Mouse (Mus musculus) CH12.LX (cell line): ENCODE data around the gene Tm7sf3. TPM values are rescaled to one million over a fixed set of nuclear protein-coding genes. Genes with fewer than 3 reads are reported as not detected.

Experiments
- DNase-seq: peaks from one replicate; pipeline ENCODE4 v3.0.0-alpha.2; 2013; ENCODE audit errors: extremely low read depth
- H3K27ac ChIP-seq: 2 replicates; pipeline ENCODE4 v1.5.1; 2012; ENCODE audit warnings: low read depth, mild to moderate bottlenecking, control low read depth, moderate library complexity; ENCODE audit not compliant: insufficient read depth
- H3K27me3 ChIP-seq: replicated peaks from 2 replicates; pipeline ENCODE3; 2012; ENCODE audit warnings: inconsistent platforms
- H3K36me3 ChIP-seq, 2 experiments: replicated peaks in 1 of 2; 2 replicates each; pipeline versions ENCODE3 to v1.6.1; 2012; ENCODE audit warnings: inconsistent platforms in 1 of 2, low read length in 1 of 2, mild to moderate bottlenecking in 1 of 2, mixed read lengths in 1 of 2, moderate library complexity in 1 of 2; ENCODE audit not compliant: control insufficient read depth in 1 of 2, insufficient read depth in 1 of 2
- H3K4me1 ChIP-seq, 2 experiments: 2 replicates each; pipeline ENCODE4 v1.6.1; 2012; ENCODE audit warnings: inconsistent platforms in 1 of 2, moderate library complexity in 1 of 2; ENCODE audit not compliant: insufficient read depth in 2 of 2, control insufficient read depth in 1 of 2
- H3K4me2 ChIP-seq: 2 replicates; pipeline ENCODE4 v1.6.1; 2012; ENCODE audit warnings: low read depth, mild to moderate bottlenecking, control low read depth; ENCODE audit not compliant: poor library complexity, insufficient read depth, severe bottlenecking
- H3K4me3 ChIP-seq, 3 experiments: fragments of 150-350 bp in 1 of 3; sonication (generic) in 1 of 3; replicated peaks in 1 of 3; 2 replicates each; pipeline versions ENCODE3 to v1.5.1; 2011 to 2012; ENCODE audit warnings: low read depth in 2 of 3, low read length in 2 of 3, mild to moderate bottlenecking in 2 of 3, moderate library complexity in 2 of 3, control low read depth in 1 of 3, improper control_type of control experiment in 1 of 3, inconsistent platforms in 1 of 3, mixed read lengths in 1 of 3; ENCODE audit not compliant: poor library complexity in 1 of 3
- H3K79me2 ChIP-seq: replicated peaks from 2 replicates; pipeline ENCODE4 v1.6.1; 2012; ENCODE audit warnings: mild to moderate bottlenecking, moderate library complexity; ENCODE audit not compliant: control insufficient read depth, poor library complexity, insufficient read depth, severe bottlenecking; ENCODE audit errors: extremely low read depth
- H3K9ac ChIP-seq: 2 replicates; pipeline ENCODE4 v1.6.1; 2012; ENCODE audit warnings: low read depth, mild to moderate bottlenecking, control low read depth, moderate library complexity; ENCODE audit not compliant: insufficient read depth
- H3K9me3 ChIP-seq: replicated peaks from 2 replicates; pipeline ENCODE3; 2012; ENCODE audit warnings: low read length, inconsistent platforms, mixed read lengths
- BHLHE40 ChIP-seq: IDR thresholded peaks from 2 replicates; pipeline ENCODE4 v1.6.1; 2011; ENCODE audit warnings: mild to moderate bottlenecking, low read depth, low read length, improper control_type of control experiment
- CHD1 ChIP-seq: IDR thresholded peaks from 2 replicates; pipeline ENCODE4 v1.6.1; 2012; ENCODE audit warnings: low read depth, low read length, improper control_type of control experiment, inconsistent platforms
- CHD2 ChIP-seq: IDR thresholded peaks from 2 replicates; pipeline ENCODE4 v1.6.1; 2011; ENCODE audit warnings: low read length, improper control_type of control experiment
- CTCF ChIP-seq, 2 experiments: IDR thresholded peaks in 1 of 2; conservative IDR thresholded peaks in 1 of 2; 2 replicates each; pipeline ENCODE4 v1.5.1; 2011 to 2012; ENCODE audit warnings: low read depth in 2 of 2, low read length in 2 of 2, improper control_type of control experiment in 1 of 2, inconsistent platforms in 1 of 2, mild to moderate bottlenecking in 1 of 2, moderate library complexity in 1 of 2
- E2F4 ChIP-seq: IDR thresholded peaks from 2 replicates; pipeline ENCODE4 v1.6.1; 2011; ENCODE audit warnings: low read depth, low read length, improper control_type of control experiment; ENCODE audit not compliant: insufficient replicate concordance
- ELF1 ChIP-seq: IDR thresholded peaks from 2 replicates; pipeline ENCODE4 v1.6.1; 2014; ENCODE audit warnings: low read depth, mild to moderate bottlenecking, inconsistent platforms, low read length, improper control_type of control experiment
- EP300 ChIP-seq: IDR thresholded peaks from 2 replicates; pipeline ENCODE4 v1.6.1; 2011; ENCODE audit warnings: low read length, improper control_type of control experiment
- ETS1 ChIP-seq: conservative IDR thresholded peaks from 2 replicates; pipeline ENCODE4 v1.6.1; 2012; ENCODE audit warnings: low read depth, mild to moderate bottlenecking, inconsistent platforms, low read length, improper control_type of control experiment, moderate library complexity
- HCFC1 ChIP-seq: IDR thresholded peaks from 2 replicates; pipeline ENCODE4 v1.6.1; 2012; ENCODE audit warnings: low read depth, mild to moderate bottlenecking, inconsistent platforms, low read length, improper control_type of control experiment
- IRF4 ChIP-seq: IDR thresholded peaks from 2 replicates; pipeline ENCODE4 v1.6.1; 2014; ENCODE audit warnings: low read depth, mild to moderate bottlenecking, inconsistent platforms, low read length, improper control_type of control experiment
- JUN ChIP-seq: IDR thresholded peaks from 2 replicates; pipeline ENCODE4 v1.6.1; 2011; ENCODE audit warnings: low read depth, mild to moderate bottlenecking, low read length, improper control_type of control experiment, moderate library complexity; ENCODE audit not compliant: insufficient read depth
- MAFK ChIP-seq: IDR thresholded peaks from 2 replicates; pipeline ENCODE4 v1.6.1; 2011; ENCODE audit warnings: low read length, improper control_type of control experiment; ENCODE audit not compliant: insufficient replicate concordance
- MAX ChIP-seq: IDR thresholded peaks from 2 replicates; pipeline ENCODE4 v1.6.1; 2011; ENCODE audit warnings: low read length, improper control_type of control experiment
- MEF2A ChIP-seq: IDR thresholded peaks from 2 replicates; pipeline ENCODE4 v1.6.1; 2014; ENCODE audit warnings: low read depth, mild to moderate bottlenecking, inconsistent platforms, low read length, improper control_type of control experiment, borderline replicate concordance
- MXI1 ChIP-seq: IDR thresholded peaks from 2 replicates; pipeline ENCODE4 v1.6.1; 2011; ENCODE audit warnings: mild to moderate bottlenecking, low read depth, low read length, improper control_type of control experiment
- MYC ChIP-seq: IDR thresholded peaks from 2 replicates; pipeline ENCODE4 v1.6.1; 2011; ENCODE audit warnings: low read depth, mild to moderate bottlenecking, improper control_type of control experiment, low read length
- NELFE ChIP-seq: IDR thresholded peaks from 2 replicates; pipeline ENCODE4 v1.6.1; 2011; ENCODE audit warnings: low read depth, low read length, improper control_type of control experiment
- NRF1 ChIP-seq: IDR thresholded peaks from 2 replicates; pipeline ENCODE4 v1.6.1; 2014; ENCODE audit warnings: low read depth, mild to moderate bottlenecking, inconsistent platforms, low read length, improper control_type of control experiment, moderate library complexity
- PAX5 ChIP-seq: IDR thresholded peaks from 2 replicates; pipeline ENCODE4 v1.6.1; 2012; ENCODE audit warnings: low read length, inconsistent platforms, mixed read lengths
- POLR2A ChIP-seq: IDR thresholded peaks from 2 replicates; pipeline ENCODE4 v1.6.1; 2011; ENCODE audit warnings: low read depth, mild to moderate bottlenecking, improper control_type of control experiment, low read length
- POLR2AphosphoS2 ChIP-seq: IDR thresholded peaks from 2 replicates; pipeline ENCODE4 v1.6.1; 2011; ENCODE audit warnings: low read depth, low read length, improper control_type of control experiment
- RAD21 ChIP-seq: IDR thresholded peaks from 2 replicates; pipeline ENCODE4 v1.6.1; 2011; ENCODE audit warnings: low read depth, mild to moderate bottlenecking, low read length, improper control_type of control experiment, moderate library complexity
- RCOR1 ChIP-seq: conservative IDR thresholded peaks from 2 replicates; pipeline ENCODE4 v1.6.1; 2012; ENCODE audit warnings: low read depth, mild to moderate bottlenecking, inconsistent platforms, low read length, improper control_type of control experiment
- SIN3A ChIP-seq: IDR thresholded peaks from 2 replicates; pipeline ENCODE4 v1.6.1; 2012; ENCODE audit warnings: low read length, improper control_type of control experiment, inconsistent platforms
- TCF12 ChIP-seq: IDR thresholded peaks from 2 replicates; pipeline ENCODE4 v1.6.1; 2014; ENCODE audit warnings: low read depth, mild to moderate bottlenecking, inconsistent platforms, low read length, improper control_type of control experiment
- UBTF ChIP-seq: IDR thresholded peaks from 2 replicates; pipeline ENCODE4 v1.6.1; 2012; ENCODE audit warnings: low read depth, mild to moderate bottlenecking, inconsistent platforms, low read length, improper control_type of control experiment, moderate library complexity
- USF1 ChIP-seq: IDR thresholded peaks from 2 replicates; pipeline ENCODE4 v1.6.1; 2014; ENCODE audit warnings: low read depth, mild to moderate bottlenecking, inconsistent platforms, low read length, improper control_type of control experiment
- USF2 ChIP-seq: conservative IDR thresholded peaks from 2 replicates; pipeline ENCODE4 v1.6.1; 2011; ENCODE audit warnings: low read depth, low read length, improper control_type of control experiment
- ZC3H11A ChIP-seq: IDR thresholded peaks from 2 replicates; pipeline ENCODE4 v1.6.1; 2012; ENCODE audit warnings: low read depth, mild to moderate bottlenecking, inconsistent platforms, low read length, improper control_type of control experiment
- ZKSCAN1 ChIP-seq: IDR thresholded peaks from 2 replicates; pipeline ENCODE4 v1.6.1; 2012; ENCODE audit warnings: low read depth, inconsistent platforms, low read length, improper control_type of control experiment, borderline replicate concordance
- ZMIZ1 ChIP-seq: IDR thresholded peaks from 2 replicates; pipeline ENCODE4 v1.6.1; 2012; ENCODE audit warnings: low read depth, mild to moderate bottlenecking, inconsistent platforms, low read length, improper control_type of control experiment
- dilution Hi-C: fragments of 300-500 bp; cut with MboI; formaldehyde crosslinking; loops from 2 replicates; pipeline ENCODE4 v1.14.3; 2020; ENCODE audit warnings: low sequenced_read_pairs; ENCODE audit not compliant: extremely low pct_unique_long_range_greater_than_20kb, extremely low pct_ligation_motif_present
- in situ Hi-C: fragments of 300-500 bp; cut with MboI; formaldehyde crosslinking; loops from 3 replicates; pipeline ENCODE4 v1.14.3; 2019; ENCODE audit warnings: low sequenced_read_pairs, low pct_ligation_motif_present, low pct_unique_long_range_greater_than_20kb, mixed read lengths
- polyA plus RNA-seq: library from polyadenylated mRNA; unstranded; fragments of >175 nt; gene quantifications from 2 replicates; pipeline ENCODE4 v1.2.1, GENCODE M21; 2012; ENCODE audit warnings: low read depth; ENCODE audit not compliant: insufficient read length
- total RNA-seq, 2 experiments: library from RNA; depleted of rRNA; stranded (reverse); fragments of 300-350 nt in 1 of 2; fragments of >200 nt in 1 of 2; gene quantifications; 2 replicates each; pipeline ENCODE4 v1.2.3; 2012 to 2014

Tm7sf3 gene
- total and polyA plus RNA-seq, 3 experiments = 11.4 to 23.9 (median 13.4) TPM

DNA sequence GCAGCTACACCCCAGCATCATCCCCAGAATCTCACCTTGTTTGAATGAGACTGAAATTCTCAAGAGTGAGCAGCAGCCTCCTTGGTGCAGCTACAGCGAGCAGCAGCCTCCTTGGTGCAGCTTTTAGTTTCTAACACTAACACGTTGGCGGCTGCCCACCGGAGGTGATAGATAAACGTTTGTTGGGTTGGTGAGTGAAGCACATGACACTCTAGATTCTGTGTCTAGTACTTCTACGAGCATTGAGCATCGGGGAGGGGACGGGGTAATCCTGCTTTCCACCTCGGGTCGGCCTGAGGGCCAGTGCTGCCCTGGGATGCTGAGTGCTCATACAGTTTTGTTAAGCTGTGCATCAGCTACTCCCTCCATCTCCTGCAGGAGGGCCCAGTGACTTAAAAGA is 34.3 kb upstream of the Tm7sf3 start:
- Histone ChIP-seq H3K27me3 (no peaks in the 10 kb centered on the region), H3K27ac (no peak overlapping the region), H3K79me2 (no peaks in the 10 kb centered on the region), H3K4me3 (no peak overlapping the region), H3K9ac (no peak overlapping the region), H3K9me3 (peaks cover 12% of the 10 kb centered on the region), H3K4me1 (peaks cover 11 to 25% of the 10 kb centered on the region in 2 experiments), H3K36me3 (no peaks in the 10 kb centered on the region), H3K4me2 (no peak overlapping the region)
- no peak for DNase-seq
- dilution Hi-C loops (no loop called here), in situ Hi-C loops (loop anchor here (5.0 kb wide), 1 partner anchor 45 kb away; the partner anchor contains the start of gene Stk38l)
- TF ChIP-seq BHLHE40 = no peak
- no peak for TF ChIP-seq MXI1
- TF ChIP-seq ZKSCAN1 = no peak
- TF ChIP-seq USF2 = no peak
- TF ChIP-seq POLR2A = no peak
- TF ChIP-seq CHD1 = no peak
- no peak for TF ChIP-seq JUN
- no peak for TF ChIP-seq UBTF
- no peak for TF ChIP-seq ZC3H11A

DNA sequence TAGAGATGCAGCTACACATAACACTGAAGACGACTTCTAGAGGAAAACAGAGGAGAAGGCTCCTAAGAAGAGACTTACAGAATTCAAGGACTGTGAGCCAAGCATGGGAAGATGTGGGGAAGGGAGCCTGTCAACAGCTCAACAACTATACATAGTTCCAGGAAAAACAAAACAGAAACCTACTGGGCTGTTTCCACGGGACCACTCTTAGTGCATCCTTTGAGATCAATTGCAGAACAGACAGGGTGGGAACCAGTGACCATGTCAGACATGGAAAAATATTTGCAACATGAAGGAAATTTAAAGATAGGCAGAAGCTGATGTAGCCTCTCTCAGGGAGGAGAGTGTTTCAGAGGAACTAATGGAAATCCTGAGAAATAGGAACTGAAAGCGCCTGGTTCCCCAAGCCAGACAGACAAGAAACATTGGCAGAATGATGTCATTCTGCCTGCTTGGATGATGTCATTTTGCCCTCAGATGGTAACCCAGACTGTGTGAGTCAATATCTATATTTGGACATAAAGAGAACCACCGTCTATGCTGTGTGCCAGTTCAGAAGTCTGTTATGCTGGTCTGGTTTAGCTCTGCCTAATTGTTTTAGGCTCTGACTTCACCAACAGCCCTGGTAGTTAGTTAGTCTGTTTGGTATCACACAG is 32.4 kb upstream of the Tm7sf3 start:
- dilution Hi-C loops (no loop called here), in situ Hi-C loops (loop anchor here (5.0 to 25.0 kb wide), 2 partner anchors 47 to 312 kb away; partner anchors contain the start of gene Stk38l)
- H3K9me3 ChIP-seq = peaks cover 10% of the 10 kb centered on the region
- H3K4me3 ChIP-seq = no peak overlapping the region
- peaks cover 11 to 25% of the 10 kb centered on the region in 2 experiments for H3K4me1 ChIP-seq
- no peaks in the 10 kb centered on the region for H3K36me3 ChIP-seq
- no peaks in the 10 kb centered on the region for H3K27me3 ChIP-seq
- peak; percentile 93 for DNase-seq
- no peaks in the 10 kb centered on the region for H3K79me2 ChIP-seq
- peak overlapping the region; percentile 33; the same call in 1 of the 2 replicates for H3K27ac ChIP-seq
- peak overlapping the region; percentile 7; the same call in 1 of the 2 replicates for H3K9ac ChIP-seq
- peak overlapping the region; percentile 69 for H3K4me2 ChIP-seq
- TF ChIP-seq USF1 (no peak), CHD2 (peak; percentile 80), TCF12 (peak; percentile 76), SIN3A (0 out of 2 replicates have a peak, but pooled peaks have one; percentile 57), MAX (no peak), RAD21 (no peak), MYC (peak; percentile 80), ZMIZ1 (no peak), E2F4 (no peak), ETS1 (peak; percentile 100), CTCF (conservative IDR thresholded peaks at IDR 0.05 in 1 of 2, IDR thresholded peaks at IDR 0.05 in 1 of 2; ENCODE audit: low read depth in 2 of 2, low read length in 2 of 2) (no peak), ELF1 (peak; percentile 25; the same call in 1 of the 2 replicates), RCOR1 (peak; percentile 88; the same call in 1 of the 2 replicates), USF2 (no peak), UBTF (no peak), NELFE (no peak), MAFK (no peak), IRF4 (peak; percentile 99), BHLHE40 (peak; percentile 82), POLR2A (no peak), POLR2AphosphoS2 (no peak), EP300 (peak; percentile 99), JUN (peak; percentile 100), PAX5 (no peak), CHD1 (peak; percentile 59; the same call in 1 of the 2 replicates), NRF1 (no peak), HCFC1 (no peak; the same call in none of the 2 replicates), MEF2A (peak; percentile 100)
